Mouse (Mus musculus): ENCODE measurements around the gene Mepe.

DNA sequence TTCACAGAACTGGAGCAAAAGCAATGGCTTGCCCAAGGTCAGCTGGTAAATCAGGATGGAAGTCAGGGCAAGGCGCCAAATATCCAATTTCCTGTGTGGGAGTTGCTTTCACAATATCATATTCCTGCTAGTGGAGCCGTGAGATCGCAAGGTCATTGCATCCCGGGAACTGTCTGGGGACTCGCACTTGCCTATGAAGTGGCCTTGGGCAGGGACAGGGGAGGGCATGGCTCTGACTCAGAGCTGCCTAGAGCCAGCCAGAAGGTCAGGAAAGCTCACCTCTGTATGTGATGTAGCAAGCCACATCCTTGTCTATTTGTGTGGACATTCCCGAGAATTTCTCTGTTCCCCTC lies 49.2 kb downstream of the Mepe start:
- TF ChIP-seq CTCF (IDR thresholded peaks at IDR 0.05; ENCODE audit: low read depth) (no peak), EP300 (IDR thresholded peaks at IDR 0.05; ENCODE audit: low read depth) (peak; percentile 58; the same call in 1 of the 2 replicates)

All from liver, postnatal 0 days (tissue).